Mouse (Mus musculus): ENCODE measurements around the gene Gpr135. TPM values are rescaled to one million over a fixed set of nuclear protein-coding genes. Genes with fewer than 3 reads are reported as not detected.

Gene Gpr135
- polyA plus RNA-seq, 1 experiment from 2014 or later: 1.4 TPM

DNA sequence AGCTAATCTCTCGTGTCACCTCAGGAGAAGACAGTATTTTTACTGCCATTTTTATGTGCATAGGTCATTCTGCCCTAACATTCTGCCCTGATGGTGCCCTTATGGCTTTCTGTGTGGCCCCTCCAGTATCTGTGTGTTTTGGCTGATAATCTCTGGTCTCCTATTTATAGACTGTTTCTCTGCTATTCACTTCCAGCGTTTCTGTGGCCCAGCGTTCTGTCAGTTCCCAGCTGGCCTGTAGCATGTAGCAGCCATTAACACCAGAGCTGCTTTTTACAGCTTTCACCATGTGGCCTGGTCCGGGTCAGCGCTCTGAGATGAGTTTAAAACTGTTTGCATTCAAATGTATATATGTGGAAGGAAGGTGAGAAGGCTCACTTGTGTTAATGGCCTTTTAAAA, 49.4 kb downstream of the Gpr135 start:
- ATAC-seq (ENCODE audit: insufficient number of reproducible peaks, insufficient read depth, low FRiP score, low TSS enrichment): no peak
- Histone ChIP-seq H3K27ac (no peak overlapping the region), H3K27me3 (no peaks in the 10 kb centered on the region), H3K9ac (no peak overlapping the region), H3K4me2 (replicated peaks) (no peak overlapping the region), H3K9me3 (no peaks in the 10 kb centered on the region), H3K4me3 (no peak overlapping the region), H3K36me3 (no peaks in the 10 kb centered on the region), H3K4me1 (no peaks in the 10 kb centered on the region)
- WGBS: 78% methylated on average over 5 of the region's 5 CpGs

DNA sequence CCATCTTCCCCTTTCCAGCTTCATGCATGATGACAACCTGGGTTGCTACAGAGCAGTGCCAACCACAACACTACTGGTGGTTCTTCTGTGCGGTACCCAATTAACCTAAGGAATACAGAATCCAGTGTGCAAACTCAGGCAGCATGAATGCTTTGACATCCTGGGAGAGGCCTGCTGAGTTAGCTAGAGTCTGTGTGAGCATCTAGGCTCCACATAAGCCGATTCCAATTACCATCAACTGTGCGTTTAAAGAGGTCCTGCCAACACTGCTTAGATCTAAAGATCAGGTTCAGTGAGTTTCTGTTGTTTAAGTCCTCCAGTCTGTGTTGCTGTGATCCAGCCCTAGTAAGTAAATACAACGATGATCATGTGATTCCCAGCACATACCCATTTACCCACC, 50.6 kb downstream of the Gpr135 start:
- Histone ChIP-seq H3K27me3 (no peaks in the 10 kb centered on the region), H3K4me2 (replicated peaks) (no peak overlapping the region), H3K9ac (no peak overlapping the region), H3K4me3 (no peak overlapping the region), H3K27ac (no peak overlapping the region), H3K36me3 (no peaks in the 10 kb centered on the region), H3K4me1 (no peaks in the 10 kb centered on the region), H3K9me3 (no peaks in the 10 kb centered on the region)
- WGBS: 77% methylated on average over 4 of the region's 4 CpGs
- ATAC-seq (ENCODE audit: insufficient number of reproducible peaks, insufficient read depth, low FRiP score, low TSS enrichment): no peak

Other genes starting within 250 kb of the Gpr135 start
- gene Daam1, start 240.0 kb downstream of the Gpr135 start, polyA plus RNA-seq (2016; fragmentation: Nextera tagmentation; extraction: Ambion mirVana): 8.4 and 9.8 TPM in 2 replicates
- 17.6 and 17.7 TPM in 2 replicates for gene L3hypdh, start 14.3 kb upstream of the Gpr135 start, polyA plus RNA-seq (2016; fragmentation: Nextera tagmentation; extraction: Ambion mirVana)
- 65.6 and 77.9 TPM in 2 replicates for gene Jkamp, start 14.5 kb upstream of the Gpr135 start, polyA plus RNA-seq (2016; fragmentation: Nextera tagmentation; extraction: Ambion mirVana)
- gene Ccdc175, start 113.9 kb upstream of the Gpr135 start, polyA plus RNA-seq (2016; fragmentation: Nextera tagmentation; extraction: Ambion mirVana): not detected in 2 replicates